Mouse (Mus musculus): ENCODE measurements around the gene Trmt2b.
"Not testable (repeated sequence)": the region's sequence is repeated elsewhere in the genome, so short reads cannot be mapped to it uniquely, and the experiment has no call there.

Trmt2b gene

DNA sequence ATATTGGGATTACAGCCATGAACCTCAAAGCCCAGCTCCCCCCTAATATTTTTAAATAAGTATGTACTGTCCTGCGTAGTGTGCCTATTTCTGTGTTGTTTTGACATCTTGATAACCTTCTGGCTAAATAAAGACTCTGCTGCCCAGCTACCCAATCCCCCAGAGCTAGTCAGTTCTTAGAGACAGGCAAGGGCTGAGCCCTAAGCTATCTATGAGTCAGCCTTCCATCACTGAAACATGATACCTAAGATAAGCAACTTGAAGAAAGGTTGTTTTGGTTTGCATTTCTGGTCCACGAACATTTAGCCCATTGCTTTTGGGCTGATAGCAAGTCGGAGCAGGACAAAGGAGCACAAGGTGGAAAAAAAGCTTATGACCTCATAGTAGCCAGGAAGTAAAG lies 56.2 kb downstream of the Trmt2b start:
- DNase-seq (ENCODE audit: low spot score in 2 of 2): no peak

DNA sequence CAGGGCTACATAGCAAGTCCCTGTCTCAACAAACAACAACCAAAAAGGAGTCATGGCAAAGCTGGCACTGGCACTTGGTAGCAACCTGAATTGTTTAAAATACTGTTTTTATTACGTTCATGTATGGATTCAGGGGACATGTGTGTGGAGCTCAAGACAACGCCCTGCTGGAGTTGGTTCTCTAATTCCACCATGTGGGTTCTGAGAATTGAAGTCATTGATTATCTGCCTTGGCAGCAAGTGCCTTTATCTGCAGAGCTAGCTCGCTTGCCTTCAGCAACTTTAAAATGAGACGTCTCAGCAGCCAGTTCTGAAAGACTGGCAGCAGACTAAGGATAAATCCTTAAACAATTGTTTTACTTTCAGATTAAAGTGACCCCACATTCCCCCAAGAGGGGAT lies 58.6 kb downstream of the Trmt2b start:
- DNase-seq (ENCODE audit: low spot score in 2 of 2): no peak

DNA sequence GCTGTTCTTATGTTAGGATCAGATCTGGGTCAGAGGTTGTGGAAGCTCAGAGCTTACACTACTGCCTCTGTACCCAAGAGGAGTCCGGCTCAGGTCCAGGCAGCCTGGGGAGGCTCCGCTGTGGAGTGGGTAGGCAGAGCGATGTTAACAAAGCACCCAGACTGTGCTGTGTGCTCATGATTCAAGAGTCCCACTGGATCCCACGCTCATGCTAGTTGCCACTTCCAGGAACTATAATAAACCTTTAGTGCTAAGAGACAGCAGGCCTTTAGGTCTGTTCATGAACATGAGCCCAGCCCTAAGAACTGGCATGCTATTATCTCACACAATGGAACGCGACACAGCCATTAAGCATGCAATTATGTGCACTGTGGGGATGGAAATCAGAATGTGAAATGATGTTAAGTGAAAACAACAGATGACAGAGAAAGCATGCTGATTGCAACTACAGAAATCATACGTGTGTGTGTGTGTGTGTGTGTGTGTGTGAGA lies 65.6 kb downstream of the Trmt2b start:
- no peak for DNase-seq (ENCODE audit: low spot score in 2 of 2)

DNA sequence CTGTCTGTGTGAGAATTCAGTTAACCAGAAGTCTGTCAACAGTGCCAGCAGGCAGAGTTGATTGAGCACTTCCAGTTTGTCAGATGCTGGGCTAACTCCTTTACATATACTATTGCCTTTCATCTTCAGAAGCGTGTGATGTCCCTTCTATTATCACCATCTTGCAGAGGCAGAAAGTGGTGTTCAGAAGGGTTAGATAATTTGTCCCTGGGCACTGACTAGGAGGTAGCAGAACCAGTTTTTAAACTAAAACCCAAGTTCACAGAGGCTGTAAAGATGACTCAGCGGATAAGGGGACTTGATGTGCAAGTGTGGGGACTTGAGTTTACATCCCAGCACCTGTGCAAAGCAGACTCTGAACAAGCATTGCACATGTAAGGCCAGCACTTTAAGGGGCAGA lies 68.3 kb downstream of the Trmt2b start:
- no peak for DNase-seq (ENCODE audit: low spot score in 2 of 2)

DNA sequence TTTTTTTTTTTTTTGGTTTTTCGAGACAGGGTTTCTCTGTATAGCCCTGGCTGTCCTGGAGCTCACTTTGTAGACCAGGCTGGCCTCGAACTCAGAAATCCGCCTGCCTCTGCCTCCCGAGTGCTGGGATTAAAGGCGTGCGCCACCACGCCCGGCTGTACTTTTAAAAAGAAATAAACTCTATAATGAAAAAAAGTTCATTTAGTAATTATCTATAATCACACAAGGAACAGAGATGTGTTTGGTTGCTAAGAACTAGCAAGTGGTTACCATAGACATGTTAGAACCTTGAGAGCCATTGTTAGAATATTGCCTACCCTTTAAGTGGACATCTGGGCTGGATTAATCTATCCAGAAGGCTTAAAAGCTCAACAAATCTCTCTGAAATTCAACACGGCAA lies 89.6 kb downstream of the Trmt2b start, which contains the start of gene Arl13a:
Arl13a (plus strand) TSS at position 301 of the 400 bp plus-strand sequence.
- not testable (repeated sequence) for DNase-seq (ENCODE audit: low spot score in 2 of 2)

DNA sequence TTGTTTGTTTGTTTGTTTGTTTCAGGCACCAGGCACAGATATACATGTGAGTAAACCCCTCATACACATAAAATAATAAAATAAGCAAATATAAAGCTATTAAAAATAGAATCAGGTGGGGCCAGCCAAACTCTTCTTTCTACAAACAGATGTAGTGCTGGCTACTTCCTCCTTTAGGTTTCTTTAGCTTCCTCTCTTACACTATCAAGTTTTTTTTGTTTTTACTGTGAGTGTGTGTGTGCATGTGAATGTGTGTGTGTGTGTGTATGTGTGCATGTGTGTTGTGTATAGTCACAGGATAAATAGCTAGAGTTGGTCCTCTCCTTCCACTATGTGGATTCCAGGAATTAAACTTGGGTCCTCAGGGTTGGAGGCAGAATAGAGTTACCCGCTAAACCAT lies 102.1 kb downstream of the Trmt2b start:
- peak in 1 of 2 experiments; percentile 25 for DNase-seq (ENCODE audit: low spot score in 2 of 2)

All from spleen, postnatal 36 days (tissue).